Mouse (Mus musculus) frontal cortex, postnatal 36 days (tissue): ENCODE results near the gene B3gnt7.

Experiments used
- DNase-seq, 2 experiments: peaks; one replicate each; pipeline ENCODE4 v3.0.0; 2022; ENCODE audit warnings: low spot score in 2 of 2

B3gnt7 gene

GRCm38 (mm10) chr1:86302532-86302931 is at the start of gene B3gnt7:
TSS of gene B3gnt7 (plus strand) at chr1:86302832.
- DNase-seq: no peak

GRCm38 (mm10) chr1:86253410-86253809 is 49.2 kb upstream of the B3gnt7 start:
- DNase-seq: no peak

- no peak for DNase-seq
These were observed 46.3 kb upstream of the B3gnt7 start for GRCm38 (mm10) chr1:86256311-86256710.

- DNase-seq: no peak
These were observed 45.4 kb upstream of the B3gnt7 start for GRCm38 (mm10) chr1:86257228-86257627.

- DNase-seq: no peak
These were observed 44.3 kb upstream of the B3gnt7 start for GRCm38 (mm10) chr1:86258171-86258824.

GRCm38 (mm10) chr1:86263564-86264339 is 38.9 kb upstream of the B3gnt7 start:
- no peak for DNase-seq

GRCm38 (mm10) chr1:86265060-86265459 is 37.6 kb upstream of the B3gnt7 start:
- DNase-seq: no peak

- no peak for DNase-seq
These were observed 34.0 kb upstream of the B3gnt7 start for GRCm38 (mm10) chr1:86268492-86269189.

- DNase-seq: no peak
These were observed 33.5 kb upstream of the B3gnt7 start for GRCm38 (mm10) chr1:86269190-86269508.

- DNase-seq: no peak
These were observed 30.9 kb upstream of the B3gnt7 start for GRCm38 (mm10) chr1:86271707-86272106.

- DNase-seq: no peak
These were observed 25.6 kb upstream of the B3gnt7 start for GRCm38 (mm10) chr1:86277055-86277454.

GRCm38 (mm10) chr1:86281781-86282536 is 20.7 kb upstream of the B3gnt7 start:
- DNase-seq: peak; percentile 59 to 66

- DNase-seq: no peak
These were observed 18.5 kb upstream of the B3gnt7 start for GRCm38 (mm10) chr1:86284101-86284500.

GRCm38 (mm10) chr1:86285295-86285694 is 17.3 kb upstream of the B3gnt7 start:
- no peak for DNase-seq

GRCm38 (mm10) chr1:86287473-86287872 is 15.2 kb upstream of the B3gnt7 start:
- DNase-seq: no peak

- peak; percentile 19 to 20 for DNase-seq
These were observed 12.2 kb upstream of the B3gnt7 start for GRCm38 (mm10) chr1:86290452-86290851.

GRCm38 (mm10) chr1:86293091-86293490 is 9.5 kb upstream of the B3gnt7 start:
- no peak for DNase-seq

- no peak for DNase-seq
These were observed 8.8 kb upstream of the B3gnt7 start for GRCm38 (mm10) chr1:86293868-86294267.

GRCm38 (mm10) chr1:86294472-86294871 is 8.2 kb upstream of the B3gnt7 start:
- DNase-seq: no peak

- DNase-seq: no peak
These were observed 2.5 kb upstream of the B3gnt7 start for GRCm38 (mm10) chr1:86300093-86300492.

- DNase-seq: no peak
These were observed 1.9 kb upstream of the B3gnt7 start for GRCm38 (mm10) chr1:86300731-86301130.
